Mouse (Mus musculus) fat pad, adult 2 months (tissue): ENCODE results near the gene Sigirr.

Source experiments
- DNase-seq: peaks from one replicate; pipeline ENCODE4 v3.0.0-alpha.2; 2011; ENCODE audit warnings: low read depth, low spot score; ENCODE audit errors: extremely low read depth

Sigirr gene

DNA sequence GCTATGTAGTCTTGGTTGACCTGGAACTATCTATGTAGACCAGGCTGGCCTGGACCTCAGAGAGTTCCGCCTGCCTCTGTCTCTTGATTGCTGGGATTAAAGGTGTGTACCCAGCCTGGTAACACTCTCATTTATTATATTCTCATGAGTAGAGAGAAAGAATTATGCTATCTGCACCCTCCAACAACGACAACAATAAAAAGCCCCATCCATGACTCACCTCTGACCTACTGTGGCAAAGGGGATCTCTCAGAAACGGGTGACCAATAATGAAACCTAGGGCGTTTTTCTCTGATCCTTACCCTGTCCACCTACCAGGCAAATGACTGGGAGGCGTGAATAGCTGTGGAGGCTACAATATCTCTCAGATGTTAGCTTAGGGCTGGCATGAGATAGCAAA lies 3.2 kb downstream of the Sigirr start:
- DNase-seq: no peak

DNA sequence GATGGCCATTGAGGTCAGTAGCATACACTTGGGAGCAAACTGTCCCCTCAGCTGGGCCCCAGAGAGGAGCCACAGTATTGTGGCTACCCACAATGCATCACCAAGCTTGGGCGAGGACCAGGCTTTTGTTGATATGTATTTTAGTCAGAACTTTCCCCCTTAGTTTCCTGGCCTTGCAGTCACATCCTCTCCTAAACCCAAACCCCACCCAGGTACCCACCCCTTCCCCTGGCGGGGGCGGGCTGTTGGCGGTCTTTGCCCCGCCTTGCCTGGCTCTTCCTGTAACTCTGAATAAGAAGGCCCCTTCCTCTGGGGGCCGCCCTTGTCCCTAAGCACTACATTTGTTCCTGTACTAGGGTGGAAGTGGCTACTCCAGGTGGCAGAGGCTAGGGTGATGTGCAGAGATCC lies 3.7 kb downstream of the Sigirr start:
- DNase-seq: no peak

DNA sequence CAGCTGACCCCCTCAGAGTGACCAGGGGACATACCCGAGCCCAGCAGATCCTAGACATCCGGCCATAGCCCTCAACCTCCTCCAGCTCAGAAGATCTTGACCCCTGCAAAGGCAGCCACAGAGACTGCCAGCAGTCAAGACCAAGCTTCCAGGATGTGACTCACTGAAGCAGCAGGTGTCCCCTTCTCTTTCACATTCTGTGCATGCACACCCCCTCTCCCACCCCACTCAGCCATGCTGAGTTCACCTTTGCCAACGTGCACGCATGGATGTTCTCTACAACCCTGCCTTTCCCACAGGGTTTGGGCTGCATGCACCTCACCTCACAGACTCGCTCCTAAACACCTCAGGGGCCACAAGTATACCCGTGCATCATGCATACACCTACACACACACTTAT lies 4.4 kb downstream of the Sigirr start:
- DNase-seq: no peak

DNA sequence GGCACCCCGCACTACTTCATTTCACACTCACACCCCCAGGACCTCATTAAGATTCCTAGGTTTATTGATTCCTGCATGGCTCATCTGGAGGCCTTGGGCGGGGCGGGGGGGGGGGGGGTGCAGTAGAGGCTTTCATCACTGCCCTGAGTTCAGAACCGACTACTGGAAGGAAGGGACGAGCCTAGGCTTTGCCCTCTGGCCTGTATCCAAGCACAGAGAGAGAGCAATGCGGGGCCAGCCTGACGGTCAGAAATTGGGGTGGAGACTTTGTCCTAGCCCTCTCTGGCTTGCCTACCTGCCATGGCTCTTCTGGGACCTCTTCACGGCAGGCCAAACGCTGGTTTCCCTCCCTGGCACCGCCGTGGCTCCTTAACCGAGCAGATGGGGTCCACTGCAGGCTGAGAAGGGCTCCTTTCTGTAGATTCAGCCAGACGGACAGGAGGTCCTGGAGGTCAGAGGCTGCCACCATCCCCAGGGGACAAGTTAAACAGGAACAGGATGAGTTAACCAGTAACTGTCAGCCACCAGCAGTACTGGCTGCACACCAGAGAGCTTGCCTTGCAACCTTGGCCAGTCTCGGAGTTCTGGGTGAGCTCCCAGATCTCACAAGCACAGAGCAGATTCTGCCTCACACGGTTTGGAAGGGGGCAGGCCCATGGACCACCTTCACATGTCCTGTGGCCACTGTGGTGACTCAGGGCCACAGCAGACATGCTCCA lies 5.7 kb downstream of the Sigirr start:
- no peak for DNase-seq

DNA sequence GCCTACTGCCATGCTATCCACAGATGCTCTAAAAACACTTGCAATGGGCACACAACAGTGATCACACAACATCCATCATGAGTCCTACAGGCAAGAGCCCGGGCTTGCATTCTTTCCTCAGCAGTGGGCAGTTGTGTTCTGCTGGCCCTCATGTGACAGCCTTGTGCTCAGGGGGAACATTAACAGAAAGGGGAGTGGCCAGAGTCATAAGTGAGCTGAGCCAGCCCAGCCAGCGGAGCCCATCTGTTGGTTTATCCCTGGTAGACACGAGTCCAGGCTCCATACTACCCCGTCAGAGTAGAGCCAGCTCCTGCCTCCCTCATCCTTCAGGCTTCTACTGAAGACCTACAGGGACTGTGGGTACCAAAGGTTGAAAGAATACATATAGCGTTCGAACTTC lies 6.4 kb downstream of the Sigirr start:
- DNase-seq: no peak

DNA sequence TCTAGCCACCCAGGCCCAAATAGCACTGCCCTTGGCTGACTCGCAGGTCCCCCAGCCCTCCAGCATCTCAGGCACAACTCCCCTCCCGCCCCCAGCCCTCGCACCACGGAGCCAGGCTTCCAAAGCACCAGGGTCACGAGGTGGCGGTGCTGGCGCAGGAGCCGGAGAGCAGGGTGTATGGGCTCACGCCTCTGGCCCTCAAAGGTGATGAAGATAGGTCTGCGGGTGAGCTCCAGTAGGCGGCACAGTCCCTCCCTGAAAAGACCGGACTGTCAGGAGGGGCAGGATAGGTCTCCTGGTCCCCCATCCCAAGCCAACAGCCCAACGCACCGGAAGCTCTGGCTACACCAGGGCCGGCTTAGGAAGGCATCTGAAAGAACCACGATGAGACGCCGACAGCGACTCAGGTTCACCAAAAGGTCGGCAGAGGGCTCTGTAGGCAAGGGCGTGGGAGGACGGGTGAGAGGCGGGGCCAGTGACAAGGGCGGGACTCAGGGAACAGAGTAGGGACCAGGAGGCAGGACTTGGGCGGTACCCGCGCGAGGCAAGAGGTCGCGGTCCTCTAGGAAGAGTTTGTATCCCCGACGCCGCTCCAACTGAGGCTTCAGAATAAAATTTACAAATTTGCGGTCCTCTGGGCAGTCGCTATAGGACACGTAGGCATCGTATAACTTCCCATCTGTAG lies 8.2 kb downstream of the Sigirr start:
- no peak for DNase-seq

DNA sequence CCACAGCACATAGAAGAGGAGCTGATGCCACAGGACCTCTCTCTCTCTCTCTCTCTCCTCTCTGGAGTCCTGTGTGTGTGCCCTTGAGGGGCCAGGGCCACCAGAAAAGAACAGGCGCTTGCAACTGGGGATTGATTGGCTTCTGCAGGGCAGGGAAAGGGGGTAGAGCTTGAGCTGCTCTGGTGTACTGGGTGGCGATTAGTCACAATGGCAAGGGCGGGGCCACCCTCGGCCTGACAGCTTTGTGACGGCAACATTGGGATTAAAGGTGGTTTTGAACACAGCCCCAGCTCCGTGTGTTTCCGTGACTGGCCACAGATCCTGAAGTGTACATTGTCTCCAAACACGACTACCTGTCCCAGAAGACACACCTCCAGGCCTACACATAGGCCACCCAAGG lies 10.1 kb downstream of the Sigirr start:
- DNase-seq: no peak

DNA sequence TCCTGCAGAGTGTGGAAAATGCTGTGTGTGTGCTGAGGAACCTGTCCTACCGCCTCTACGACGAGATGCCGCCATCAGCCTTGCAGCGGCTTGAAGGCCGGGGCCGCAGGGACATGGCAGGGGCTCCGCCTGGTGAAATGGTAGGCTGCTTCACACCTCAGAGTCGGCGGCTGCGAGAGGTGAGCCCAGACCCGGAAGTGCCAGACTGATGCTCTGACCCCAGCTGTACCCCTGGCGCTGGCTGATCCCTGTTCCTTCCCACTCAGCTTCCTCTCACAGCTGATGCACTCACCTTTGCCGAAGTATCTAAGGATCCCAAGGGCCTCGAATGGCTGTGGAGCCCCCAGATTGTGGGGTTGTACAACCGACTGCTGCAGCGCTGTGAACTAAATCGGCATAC lies 11.9 kb downstream of the Sigirr start:
- no peak for DNase-seq

DNA sequence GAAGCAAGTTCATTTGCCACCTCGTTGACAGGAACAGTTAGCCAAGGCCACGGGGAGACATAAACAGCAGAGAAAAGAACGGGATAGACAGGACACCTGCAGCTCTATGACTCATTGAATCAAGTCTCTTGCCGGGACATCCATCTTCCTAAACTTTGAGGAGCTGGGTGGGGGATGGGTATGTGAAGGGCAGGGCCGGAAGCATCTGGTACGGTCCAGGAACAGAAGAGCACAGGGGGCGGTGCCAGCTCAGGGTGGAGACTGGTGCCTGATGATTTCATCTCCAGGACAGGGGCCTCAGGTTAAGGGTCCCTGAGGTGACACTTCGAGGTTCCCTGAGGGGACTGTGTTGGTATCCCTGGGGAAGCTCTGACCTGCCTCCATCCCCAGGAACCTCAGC lies 12.5 kb downstream of the Sigirr start:
- DNase-seq: no peak

DNA sequence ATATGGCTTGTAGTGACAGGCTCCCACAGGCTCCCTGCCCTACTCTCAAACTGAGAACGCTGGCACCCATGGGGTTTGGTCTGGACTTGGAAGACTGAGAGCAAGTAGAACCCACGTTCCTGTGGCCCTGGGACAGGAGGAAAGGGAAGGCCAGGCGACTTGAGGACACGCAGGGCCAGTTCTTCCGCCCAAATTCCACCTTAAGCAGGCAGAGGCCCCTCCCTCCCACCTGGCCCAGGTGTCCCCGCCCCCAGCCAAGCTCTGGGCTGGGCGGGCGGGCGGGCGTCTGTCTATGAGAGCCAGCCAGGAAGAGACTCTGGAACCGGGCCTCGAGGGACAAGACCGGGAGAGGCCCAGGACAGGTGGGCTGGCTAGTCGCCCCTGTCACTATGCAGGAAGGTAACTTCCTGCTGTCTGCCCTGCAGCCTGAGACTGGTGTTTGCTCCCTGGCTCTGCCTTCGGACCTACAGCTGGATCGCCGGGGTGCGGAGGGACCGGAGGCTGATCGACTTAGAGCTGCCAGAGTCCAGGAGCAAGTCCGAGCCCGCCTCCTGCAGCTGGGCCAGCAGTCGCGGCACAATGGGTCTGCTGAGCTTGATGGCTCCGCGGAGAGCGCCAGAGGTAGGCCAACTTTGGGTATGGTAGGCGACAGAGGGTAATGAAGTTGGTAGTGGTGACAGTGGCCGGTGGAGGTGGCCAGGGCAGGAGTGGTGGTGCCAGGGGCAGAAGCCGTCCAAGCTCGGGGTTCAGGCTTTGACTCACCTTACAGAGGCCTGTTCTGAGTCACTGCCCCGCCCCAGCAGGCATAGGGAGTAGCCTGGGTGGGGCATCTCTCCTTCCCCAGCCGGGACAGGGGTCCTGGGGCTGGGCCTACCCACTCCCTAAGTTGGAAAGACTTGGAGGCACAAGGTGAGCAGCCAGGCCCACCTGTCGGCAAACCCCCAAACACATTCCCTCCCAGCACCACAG lies 20.6 kb downstream of the Sigirr start:
- DNase-seq: peak; percentile 94

DNA sequence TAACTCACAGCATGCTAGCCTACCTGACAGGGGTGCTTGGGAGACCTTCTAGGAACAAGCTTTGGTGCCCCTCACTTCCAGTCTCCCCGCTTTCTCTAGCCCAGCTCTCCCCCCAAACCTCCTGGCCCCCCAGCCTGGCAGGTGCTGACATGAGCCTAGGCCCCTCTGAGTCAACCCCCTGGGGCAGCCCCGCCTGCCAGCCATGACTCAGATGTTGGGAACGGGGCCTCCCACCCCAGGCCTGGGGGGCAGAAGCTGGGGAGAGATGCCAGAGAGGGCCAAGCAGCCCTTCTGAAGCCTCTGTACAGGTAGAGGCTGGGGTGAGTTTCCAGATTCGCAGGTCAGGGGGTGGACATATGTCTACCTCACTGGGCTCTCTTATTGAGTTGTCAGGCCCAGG lies 21.5 kb downstream of the Sigirr start:
- DNase-seq: no peak

DNA sequence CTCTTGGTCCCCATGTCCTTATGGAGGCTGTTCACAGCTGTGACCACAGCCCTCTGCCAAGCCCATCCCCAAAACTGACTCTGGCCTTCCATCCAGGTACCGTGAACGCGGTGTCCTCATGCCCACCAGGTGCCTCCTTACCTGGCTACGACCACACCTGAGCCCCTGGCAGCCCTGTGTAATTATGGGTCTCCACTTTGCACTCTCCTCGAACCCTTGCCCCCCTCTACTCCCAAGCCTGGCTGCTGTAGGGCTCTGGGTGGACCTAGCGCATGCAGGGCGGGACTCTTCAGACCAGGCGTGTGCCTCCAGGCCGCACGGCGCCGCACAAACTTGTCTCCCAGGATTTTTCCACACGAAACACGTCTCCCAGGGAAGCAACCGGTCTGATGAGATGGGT lies 22.5 kb downstream of the Sigirr start, which contains the start of gene Pkp3:
Gene Pkp3 (plus strand): TSS at position 378 of the 400 bp plus-strand sequence.
- no peak for DNase-seq

DNA sequence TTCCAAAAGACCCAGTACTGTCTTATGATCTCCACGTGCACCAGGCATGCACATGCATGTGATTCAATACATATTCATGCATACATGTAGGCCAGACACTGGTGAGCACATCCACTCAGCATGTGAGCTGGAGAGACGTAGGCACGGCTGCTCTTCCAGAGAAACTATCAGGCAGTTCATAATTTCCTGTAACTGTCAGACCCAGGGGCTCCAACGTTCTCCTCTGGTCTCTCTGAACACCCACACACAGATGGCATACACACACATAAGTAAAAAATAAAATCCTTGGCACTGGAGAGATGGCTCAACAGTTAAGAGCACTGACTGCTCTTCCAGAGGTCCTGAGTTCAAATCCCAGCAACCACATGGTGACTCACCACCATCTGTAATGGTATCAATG lies 26.6 kb downstream of the Sigirr start:
- no peak for DNase-seq

DNA sequence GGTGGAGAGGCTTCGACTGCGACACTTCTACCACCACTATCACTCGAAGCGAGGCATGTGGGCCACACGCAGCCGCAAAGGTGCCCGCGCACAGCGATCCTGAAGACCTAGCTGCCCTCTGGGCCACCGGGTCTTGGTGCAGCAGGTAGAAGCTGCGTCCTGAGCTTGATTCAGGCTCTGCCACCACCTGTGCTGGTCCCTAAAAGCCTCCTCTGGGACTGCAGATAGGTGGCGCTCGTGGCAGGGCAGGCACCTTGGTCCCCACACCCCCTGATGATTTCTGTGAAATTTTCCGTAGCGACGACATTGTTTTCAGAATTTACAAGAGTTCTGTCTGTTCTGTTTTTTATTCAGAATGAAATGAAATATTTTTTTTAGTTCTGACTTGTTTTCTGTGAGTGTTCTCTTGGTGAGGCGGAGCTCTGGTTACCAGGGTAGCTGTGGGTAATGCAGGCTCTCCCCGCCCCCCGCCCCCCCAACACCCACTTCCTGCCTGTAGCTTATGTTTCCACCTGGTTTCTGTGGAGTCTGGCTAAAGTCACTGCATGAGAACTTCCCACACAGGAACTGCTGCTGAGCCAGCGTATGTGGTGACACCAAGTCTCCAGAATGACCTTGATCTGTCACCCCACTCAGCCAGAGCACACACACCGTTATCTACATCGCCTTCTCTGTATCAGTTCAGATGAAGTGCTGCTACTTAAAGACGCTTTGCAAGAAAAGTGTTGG lies 28.2 kb downstream of the Sigirr start:
- DNase-seq: no peak

DNA sequence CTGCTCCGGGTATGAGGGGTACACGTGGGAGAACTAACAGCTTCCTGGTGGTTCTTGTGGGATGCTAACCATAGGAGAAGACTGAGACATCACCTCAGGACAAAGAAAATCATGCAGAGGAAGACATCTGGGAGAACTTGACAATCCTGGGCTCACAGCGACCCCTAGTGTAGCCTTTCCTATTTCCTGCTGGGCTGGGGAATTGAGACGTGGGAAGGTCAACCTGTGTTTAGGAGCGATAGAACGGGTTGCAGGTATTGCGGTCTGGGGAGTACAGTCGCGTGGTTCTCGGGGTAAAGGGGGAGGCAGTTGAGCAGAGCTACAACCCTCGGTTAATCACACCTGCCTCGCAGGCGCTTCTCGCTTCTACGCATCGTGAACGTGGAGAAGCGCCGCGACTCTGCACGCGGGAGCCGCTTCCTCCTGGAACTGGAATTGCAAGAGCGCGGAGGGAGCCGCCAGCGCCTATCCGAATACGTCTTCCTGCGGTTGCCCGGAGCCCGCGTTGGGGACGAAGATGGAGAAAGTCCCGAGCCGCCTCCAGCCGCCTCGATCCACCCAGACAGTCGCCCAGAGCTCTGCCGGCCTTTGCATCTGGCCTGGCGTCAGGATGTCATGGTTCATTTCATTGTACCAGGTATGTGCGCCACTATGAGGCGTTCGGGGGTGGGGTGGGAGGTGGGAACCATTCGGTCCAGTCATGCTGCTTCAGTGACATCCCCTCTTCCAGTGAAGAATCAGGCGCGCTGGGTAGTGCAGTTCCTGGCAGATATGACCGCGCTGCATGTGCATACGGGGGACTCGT lies 30.1 kb downstream of the Sigirr start:
- no peak for DNase-seq

DNA sequence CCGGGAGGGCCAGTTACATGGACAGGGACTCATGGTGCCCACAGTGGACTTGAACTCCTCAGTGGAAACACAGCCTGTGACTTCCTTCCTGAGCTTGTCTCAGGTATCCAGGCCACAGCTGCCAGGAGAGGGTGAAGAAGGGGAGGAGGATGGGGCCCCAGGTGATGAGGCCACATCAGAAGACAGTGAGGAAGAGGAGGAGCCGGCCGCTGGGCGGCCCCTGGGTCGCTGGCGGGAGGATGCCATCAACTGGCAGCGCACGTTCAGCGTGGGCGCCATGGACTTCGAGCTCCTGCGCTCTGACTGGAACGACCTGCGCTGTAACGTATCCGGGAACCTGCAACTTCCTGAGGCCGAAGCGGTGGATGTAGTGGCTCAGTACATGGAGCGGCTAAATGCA lies 32.0 kb downstream of the Sigirr start:
- DNase-seq: no peak

DNA sequence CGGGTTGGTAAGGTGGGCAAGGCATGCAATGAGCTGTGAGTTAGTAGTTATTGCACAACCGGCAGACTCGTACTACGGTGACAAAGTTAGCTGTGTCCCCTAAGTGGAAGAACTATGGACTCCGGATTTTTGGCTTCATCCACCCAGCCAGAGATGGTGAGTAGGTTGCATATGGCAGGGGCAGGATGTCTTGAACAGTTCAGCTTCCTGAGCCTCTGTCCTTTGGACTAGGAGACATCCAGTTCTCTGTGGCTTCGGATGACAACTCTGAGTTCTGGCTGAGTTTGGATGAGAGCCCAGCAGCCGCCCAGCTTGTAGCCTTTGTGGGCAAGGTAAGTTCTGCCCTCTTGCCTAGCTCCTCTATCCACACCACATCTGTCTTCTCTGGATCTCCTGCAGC lies 35.8 kb downstream of the Sigirr start:
- DNase-seq: no peak

DNA sequence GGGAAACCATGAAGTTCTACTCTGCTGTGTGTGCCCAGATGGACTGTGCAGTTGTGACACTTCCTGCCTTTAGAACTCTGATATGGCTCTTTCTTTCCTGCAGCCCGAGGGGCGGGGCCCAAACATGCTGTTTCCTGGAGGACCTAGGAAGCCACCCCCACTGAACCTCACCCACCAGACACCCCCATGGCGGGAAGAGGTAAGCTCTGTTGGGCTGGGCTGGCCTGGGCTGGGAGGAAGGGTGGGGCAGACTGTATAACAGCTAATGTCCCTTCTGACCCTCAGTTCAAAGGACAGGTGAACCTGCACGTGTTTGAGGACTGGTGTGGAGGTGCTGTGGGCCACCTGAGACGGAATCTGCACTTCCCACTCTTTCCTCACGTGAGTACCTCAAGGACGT lies 36.2 kb downstream of the Sigirr start:
- no peak for DNase-seq

DNA sequence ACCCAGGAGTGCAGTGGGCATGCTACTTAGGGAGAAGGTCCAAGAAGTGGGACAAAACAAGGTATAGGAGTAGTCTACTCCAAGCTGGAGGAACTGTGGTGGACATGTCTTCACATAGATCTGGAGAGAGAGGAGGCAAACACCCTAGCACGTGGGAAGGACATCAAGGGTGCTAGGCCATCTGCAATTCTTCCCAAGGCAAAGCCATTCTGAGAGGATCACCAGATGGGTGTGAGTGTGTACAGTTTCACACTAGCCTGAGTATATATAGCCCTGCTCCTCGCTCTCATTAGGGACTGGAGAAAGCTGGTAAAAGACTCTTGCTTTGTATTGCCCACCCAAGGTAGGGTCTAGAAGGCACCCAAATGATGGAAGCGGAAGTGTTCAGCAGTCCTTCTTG lies 37.0 kb downstream of the Sigirr start:
- no peak for DNase-seq

DNA sequence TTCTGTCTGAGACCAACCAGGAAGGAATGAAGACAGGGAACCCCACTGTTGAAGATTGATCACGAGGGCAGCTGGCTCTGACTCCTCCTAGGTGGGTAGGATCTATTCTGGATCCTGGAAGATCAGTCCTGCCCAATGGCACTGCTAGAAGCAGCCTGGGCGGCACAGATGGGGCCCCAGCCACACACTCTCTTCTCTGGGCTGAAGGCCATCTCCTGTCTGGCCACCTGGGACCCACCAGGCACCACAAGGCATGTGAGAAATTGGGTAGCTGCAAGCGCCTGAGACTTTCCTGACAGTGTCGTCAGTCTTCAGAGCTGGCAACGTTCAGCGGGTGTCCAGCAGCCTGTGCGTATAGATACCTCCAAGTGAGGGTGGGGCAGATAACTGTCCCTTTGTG lies 37.8 kb downstream of the Sigirr start:
- DNase-seq: no peak
